Mouse (Mus musculus) midbrain, embryonic 10.5 days (tissue): ENCODE results near the gene Methig1. TPM values are rescaled to one million over a fixed set of nuclear protein-coding genes. Genes with fewer than 3 reads are reported as not detected.
"Not testable (repeated sequence)": the region's sequence is repeated elsewhere in the genome, so short reads cannot be mapped to it uniquely, and the experiment has no call there.

Source experiments
- DNase-seq: peaks from one replicate; pipeline ENCODE4 v3.0.0-alpha.2; 2017; ENCODE audit warnings: low spot score
- H3K27ac ChIP-seq: fragments of 300-500 bp; sonication (generic); replicated peaks from 2 replicates; pipeline ENCODE4 v1.5.1; 2016; ENCODE audit warnings: mild to moderate bottlenecking
- H3K27me3 ChIP-seq: fragments of 300-500 bp; sonication (generic); 2 replicates; pipeline ENCODE4 v1.6.1; 2016; ENCODE audit warnings: low read depth, mild to moderate bottlenecking; ENCODE audit not compliant: poor library complexity, severe bottlenecking
- H3K36me3 ChIP-seq: fragments of 300-500 bp; sonication (generic); 2 replicates; pipeline ENCODE4 v1.6.1; 2016; ENCODE audit warnings: mild to moderate bottlenecking, moderate library complexity
- H3K4me1 ChIP-seq: fragments of 300-500 bp; sonication (generic); 2 replicates; pipeline ENCODE4 v1.6.1; 2016
- H3K4me3 ChIP-seq: fragments of 300-500 bp; sonication (generic); 2 replicates; pipeline ENCODE4 v1.5.1; 2016; ENCODE audit warnings: mild to moderate bottlenecking, moderate library complexity
- H3K9me3 ChIP-seq: fragments of 300-500 bp; sonication (generic); replicated peaks from 2 replicates; pipeline ENCODE4 v1.6.1; 2016; ENCODE audit warnings: mild to moderate bottlenecking
- WGBS: fragments of 180-500 bp; shearing (Covaris S2); methylation state at CpG from one replicate; pipeline ENCODE4 v1.1.7; 2016; 5-methylcytosine and 5-hydroxymethylcytosine counted together
- polyA plus RNA-seq: library from polyadenylated mRNA; unstranded; fragments of >200 nt; fragmentation: Nextera tagmentation; extraction: Ambion mirVana; gene quantifications from 2 replicates; pipeline ENCODE4 v1.2.1, GENCODE M21; 2016

Gene Methig1
- polyA plus RNA-seq, 1 experiment from 2014 or later, result not detected

DNA sequence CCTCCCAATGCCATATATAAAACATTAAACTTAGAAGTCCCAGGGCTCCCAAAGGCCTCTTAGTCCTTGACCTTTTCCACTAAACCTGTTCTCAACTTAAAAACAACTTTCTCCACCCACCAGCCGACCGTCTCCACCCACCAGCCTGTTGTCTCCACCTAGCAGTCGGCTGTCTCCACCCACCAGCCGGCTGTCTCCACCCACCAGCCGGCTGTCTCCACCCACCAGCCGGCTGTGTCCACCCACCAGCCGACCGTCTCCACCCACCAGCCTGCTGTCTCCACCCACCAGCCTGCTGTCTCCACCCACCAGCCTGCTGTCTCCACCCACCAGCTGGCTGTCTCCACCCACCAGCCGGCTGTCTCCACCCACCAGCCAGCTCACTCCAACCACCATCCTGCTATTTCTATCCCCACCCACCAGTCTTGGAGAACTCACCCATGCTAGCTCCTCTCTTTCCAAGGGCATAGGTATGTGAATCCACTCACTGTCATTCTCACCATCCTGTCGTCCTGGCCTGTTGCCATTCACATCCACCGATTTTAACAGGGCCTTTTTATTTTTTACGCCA is 28.8 kb upstream of the Methig1 start:
- Histone ChIP-seq H3K27ac (no peak overlapping the region), H3K9me3 (no peaks in the 10 kb centered on the region), H3K4me3 (no peak overlapping the region), H3K4me1 (0 out of 2 replicates have a peak, but pooled peaks cover 3% of the 10 kb centered on the region), H3K36me3 (no peaks in the 10 kb centered on the region), H3K27me3 (no peaks in the 10 kb centered on the region)
- WGBS, result 74% methylated on average over 12 of the region's 12 CpGs
- no peak for DNase-seq

DNA sequence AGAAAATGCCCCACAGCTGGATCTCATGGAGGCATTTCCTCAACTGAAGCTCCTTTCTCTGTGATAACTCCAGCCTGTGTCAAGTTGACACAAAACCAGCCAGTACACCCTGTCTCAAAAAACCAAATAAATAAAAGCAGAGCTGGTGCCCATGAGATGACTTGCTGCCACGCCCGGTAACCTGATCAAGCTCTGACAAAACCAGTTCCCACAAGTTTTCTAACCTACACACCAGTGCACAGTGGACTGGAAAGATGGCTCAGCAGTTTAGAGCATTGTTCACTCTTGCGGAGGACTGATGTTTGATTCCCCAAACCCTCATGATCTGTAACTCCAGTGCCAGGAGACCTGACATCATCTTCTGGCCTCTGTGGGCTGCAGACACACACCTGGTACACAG is 27.7 kb upstream of the Methig1 start:
- Histone ChIP-seq H3K4me3 (no peak overlapping the region), H3K9me3 (no peaks in the 10 kb centered on the region), H3K27me3 (no peaks in the 10 kb centered on the region), H3K4me1 (0 out of 2 replicates have a peak, but pooled peaks cover 3% of the 10 kb centered on the region), H3K27ac (no peak overlapping the region), H3K36me3 (no peaks in the 10 kb centered on the region)
- WGBS, result 93% methylated on average over 3 of the region's 3 CpGs
- DNase-seq, result no peak

GRCm38 (mm10) chr15:100328089-100328488 is 24.9 kb upstream of the Methig1 start:
- not testable (repeated sequence) for H3K27me3 ChIP-seq, H3K4me3 ChIP-seq, H3K4me1 ChIP-seq, H3K9me3 ChIP-seq, DNase-seq, H3K36me3 ChIP-seq, H3K27ac ChIP-seq
- 63% methylated on average over 4 of the region's 4 CpGs for WGBS

GRCm38 (mm10) chr15:100329336-100329735 is 23.6 kb upstream of the Methig1 start:
- H3K27me3 ChIP-seq, H3K27ac ChIP-seq, H3K9me3 ChIP-seq, H3K4me1 ChIP-seq, H3K36me3 ChIP-seq, DNase-seq, H3K4me3 ChIP-seq: not testable (repeated sequence)
- WGBS, result 80% methylated on average over 10 of the region's 10 CpGs

DNA sequence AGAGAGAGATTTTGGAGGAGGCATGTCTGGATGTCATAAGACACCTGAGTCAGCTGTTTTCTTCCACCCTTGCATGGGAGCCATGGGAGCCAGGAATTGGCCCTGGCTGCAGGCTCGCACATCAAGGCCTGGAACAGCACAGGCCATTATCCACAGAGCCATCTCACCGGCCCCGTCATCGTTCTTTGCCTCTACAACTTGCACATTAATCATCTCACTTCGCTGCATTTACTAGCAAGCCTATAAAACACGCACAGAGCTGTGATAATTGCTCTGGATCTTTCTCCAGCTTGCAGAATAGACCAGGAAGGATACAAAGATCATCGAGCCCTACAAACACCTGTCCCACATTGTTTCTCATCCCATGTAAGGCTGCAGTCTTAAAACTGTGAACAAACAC is 22.2 kb upstream of the Methig1 start:
- H3K9me3 ChIP-seq, result no peaks in the 10 kb centered on the region
- no peak overlapping the region for H3K27ac ChIP-seq
- no peaks in the 10 kb centered on the region for H3K27me3 ChIP-seq
- H3K4me1 ChIP-seq, result no peaks in the 10 kb centered on the region
- H3K4me3 ChIP-seq, result no peak overlapping the region
- DNase-seq, result no peak
- WGBS, result 98% methylated on average over 7 of the region's 7 CpGs
- no peaks in the 10 kb centered on the region for H3K36me3 ChIP-seq

DNA sequence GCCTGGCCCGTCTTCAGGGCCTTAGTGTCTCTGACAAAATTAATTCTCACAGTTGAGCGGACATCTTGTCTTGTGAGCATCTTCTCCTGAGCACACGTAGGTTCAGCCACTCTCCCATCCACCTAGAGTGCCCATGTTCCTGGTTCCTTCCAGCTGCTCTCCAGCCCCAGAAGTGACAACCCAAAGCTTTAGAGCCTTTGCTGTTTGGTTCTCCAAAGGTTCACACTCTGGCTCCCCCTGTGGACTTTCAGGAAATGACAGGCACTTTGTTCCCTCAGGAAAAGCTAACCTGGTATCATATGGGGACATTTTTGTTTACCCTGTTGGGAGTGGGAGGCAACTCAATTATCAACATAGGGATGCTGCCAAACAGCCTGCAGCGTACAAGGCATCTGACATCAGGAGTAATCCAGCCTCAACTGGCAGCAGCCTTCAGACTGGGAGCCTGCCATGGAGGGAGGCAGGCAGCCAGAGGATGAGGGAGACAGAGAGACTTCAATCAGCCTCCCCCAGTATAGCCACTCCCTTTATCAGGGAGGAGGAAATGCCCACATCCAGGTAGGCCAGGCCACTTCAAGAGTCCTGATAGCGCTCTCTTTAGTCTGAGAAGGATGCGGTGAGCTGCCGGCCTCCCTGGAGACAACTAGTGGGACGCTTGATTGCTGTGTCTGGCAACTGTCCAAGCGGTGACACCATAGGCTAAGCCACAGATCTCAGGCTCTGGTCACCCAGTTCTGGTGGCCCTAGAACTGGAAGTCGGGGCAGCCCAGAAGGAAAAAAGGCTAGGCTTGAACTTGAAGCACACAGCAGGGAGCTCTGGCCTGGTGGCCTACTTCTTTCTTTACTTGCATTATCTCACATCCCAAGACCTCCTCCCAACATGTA is 20.6 kb upstream of the Methig1 start:
- DNase-seq, H3K36me3 ChIP-seq, H3K4me1 ChIP-seq, H3K27me3 ChIP-seq, H3K4me3 ChIP-seq, H3K27ac ChIP-seq, H3K9me3 ChIP-seq: not testable (repeated sequence)
- WGBS, result 54% methylated on average over 2 of the region's 10 CpGs

DNA sequence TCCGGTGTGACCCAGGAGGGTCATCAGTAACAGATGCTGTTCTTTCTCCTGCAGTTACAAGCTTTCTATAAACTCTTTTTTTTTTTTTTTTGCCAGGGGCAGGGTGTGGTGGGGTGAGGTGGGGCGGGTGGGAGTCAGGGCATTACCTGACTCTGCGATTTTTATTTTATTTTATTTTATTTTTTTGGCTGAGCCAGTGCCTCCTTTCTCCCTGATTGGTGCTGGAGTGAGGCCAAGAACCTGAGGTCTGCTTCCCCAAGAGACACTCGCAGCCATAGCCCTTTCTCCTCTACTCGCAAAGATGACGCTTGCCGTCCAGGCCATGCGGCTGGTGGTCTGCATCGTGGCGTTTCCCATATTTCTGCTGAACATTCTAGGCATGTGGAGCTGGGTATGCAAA is 18.3 kb upstream of the Methig1 start, which contains the start of gene Mettl7a3:
TSS of gene Mettl7a3 (plus strand) at position 301 of the 400 bp plus-strand sequence.
- DNase-seq, result no peak
- Histone ChIP-seq H3K4me1 (no peaks in the 10 kb centered on the region), H3K4me3 (no peak within 1 kb of the TSS), H3K27ac (no peak within 1 kb of the TSS), H3K36me3 (no peaks in the 10 kb centered on the region), H3K27me3 (no peaks in the 10 kb centered on the region), H3K9me3 (no peaks in the 10 kb centered on the region)
- 91% methylated on average over 10 of the region's 10 CpGs for whole genome bisulfite sequencing

- DNase-seq, H3K27me3 ChIP-seq, H3K36me3 ChIP-seq, H3K9me3 ChIP-seq, H3K4me3 ChIP-seq, H3K4me1 ChIP-seq, H3K27ac ChIP-seq: not testable (repeated sequence)
Measured at GRCm38 (mm10) chr15:100337328-100337727, 15.6 kb upstream of the Methig1 start.

DNA sequence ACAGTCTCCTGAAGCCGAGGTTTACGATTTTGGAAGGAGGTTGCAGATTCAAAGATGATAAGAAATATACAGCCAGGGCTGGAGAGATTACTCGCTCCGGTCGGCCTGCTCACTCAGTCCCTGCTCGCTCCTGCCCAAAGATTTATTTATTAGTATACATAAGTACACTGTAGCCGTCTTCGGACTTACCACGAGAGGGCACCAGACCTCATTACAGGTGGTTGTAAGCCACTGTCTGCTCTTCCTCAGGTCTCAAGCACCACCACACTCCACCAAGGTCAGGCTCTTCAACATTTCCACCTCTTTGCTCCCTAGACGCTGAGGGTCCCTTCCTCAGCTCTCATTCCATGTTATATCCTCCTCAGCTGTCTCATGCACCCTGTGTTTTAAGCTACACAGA is 15.1 kb upstream of the Methig1 start:
- not testable (repeated sequence) for H3K9me3 ChIP-seq, H3K36me3 ChIP-seq, H3K27me3 ChIP-seq, H3K4me1 ChIP-seq, H3K4me3 ChIP-seq, H3K27ac ChIP-seq
- DNase-seq, result peak; percentile 23
- 44% methylated on average over 10 of the region's 10 CpGs for WGBS

- not testable (repeated sequence) for H3K4me1 ChIP-seq, H3K36me3 ChIP-seq, H3K27me3 ChIP-seq, H3K9me3 ChIP-seq, H3K27ac ChIP-seq, DNase-seq, H3K4me3 ChIP-seq
- 79% methylated on average over 5 of the region's 5 CpGs for WGBS
Measured at GRCm38 (mm10) chr15:100341314-100341980, 11.5 kb upstream of the Methig1 start.

DNA sequence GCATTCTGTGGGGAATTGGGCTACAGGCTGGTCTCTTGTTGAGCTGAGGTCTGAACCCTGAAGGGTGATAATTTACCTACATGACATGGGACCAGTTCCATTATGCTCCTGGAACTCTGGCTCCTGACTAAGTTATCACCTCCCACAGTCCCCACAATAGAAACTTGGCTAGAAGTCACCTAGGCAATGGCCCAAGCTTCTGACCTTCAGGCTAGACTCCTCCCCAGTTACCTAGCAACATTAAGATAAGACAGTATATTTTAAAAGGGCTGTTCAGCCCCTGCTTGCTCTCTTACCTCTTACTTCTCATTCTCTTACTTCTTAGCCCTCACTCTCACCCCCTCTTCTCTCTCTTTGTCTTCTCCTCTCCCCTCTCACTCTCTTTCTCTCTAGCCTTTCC is 7.5 kb upstream of the Methig1 start:
- Histone ChIP-seq H3K4me1 (peaks cover 16% of the 10 kb centered on the region), H3K4me3 (no peak overlapping the region), H3K36me3 (no peaks in the 10 kb centered on the region), H3K27ac (no peak overlapping the region), H3K9me3 (peaks cover 10% of the 10 kb centered on the region), H3K27me3 (no peaks in the 10 kb centered on the region)
- no peak for DNase-seq

DNA sequence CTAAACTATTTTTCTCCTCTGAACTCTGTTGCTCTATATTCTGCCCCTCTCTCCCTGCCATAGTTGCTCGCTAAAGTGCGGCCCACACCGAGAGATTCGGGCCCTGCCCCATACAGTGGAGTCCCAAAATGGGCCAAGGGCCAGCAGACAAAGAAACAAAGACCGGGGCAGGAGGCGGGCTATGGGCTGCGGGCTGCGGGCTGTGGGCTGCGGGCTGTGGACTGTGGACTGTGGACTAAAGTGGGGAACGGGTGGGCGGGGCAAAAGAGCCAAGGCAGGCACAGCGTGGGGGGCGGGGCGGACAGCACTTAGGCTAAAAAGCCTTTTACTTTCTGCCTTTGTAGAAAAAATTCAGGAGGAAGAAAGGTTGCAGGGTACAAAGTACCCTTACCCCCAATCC is 6.2 kb upstream of the Methig1 start:
- 75% methylated on average over 14 of the region's 14 CpGs for WGBS
- peaks cover 16% of the 10 kb centered on the region for H3K4me1 ChIP-seq
- no peak overlapping the region for H3K4me3 ChIP-seq
- peak overlapping the region; percentile 55; the same call in 1 of the 2 replicates for H3K27ac ChIP-seq
- DNase-seq, result no peak
- H3K9me3 ChIP-seq, result peaks cover 10% of the 10 kb centered on the region
- no peaks in the 10 kb centered on the region for H3K27me3 ChIP-seq
- H3K36me3 ChIP-seq, result no peaks in the 10 kb centered on the region

DNA sequence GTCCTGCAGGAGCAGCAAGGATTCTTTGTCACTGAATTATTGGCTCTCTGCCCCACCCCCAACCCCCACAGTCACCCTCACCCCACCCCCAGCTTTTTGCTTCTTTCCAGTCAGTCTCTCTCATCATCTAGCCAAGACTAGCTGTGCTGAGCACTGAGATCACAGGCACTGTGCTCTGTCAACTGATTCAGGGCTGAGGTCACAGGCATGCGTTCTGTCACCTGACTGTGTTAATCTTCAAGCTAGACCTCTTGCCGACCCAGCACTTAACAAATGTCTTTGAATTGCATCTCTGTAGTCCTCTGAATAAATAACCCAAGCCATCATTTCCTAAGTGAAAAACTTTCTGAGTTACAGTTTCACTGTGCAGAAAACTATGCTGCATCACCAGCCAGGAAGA is 3.5 kb upstream of the Methig1 start:
- WGBS, result 69% methylated on average over 2 of the region's 2 CpGs

More for the DNA sequence above, 3.5 kb upstream of the Methig1 start:
- no peak overlapping the region for H3K27ac ChIP-seq
- no peak for DNase-seq
- H3K4me3 ChIP-seq, result no peak overlapping the region
- peaks cover 10% of the 10 kb centered on the region for H3K9me3 ChIP-seq
- H3K4me1 ChIP-seq, result peaks cover 16% of the 10 kb centered on the region
- H3K36me3 ChIP-seq, result no peaks in the 10 kb centered on the region
- H3K27me3 ChIP-seq, result no peaks in the 10 kb centered on the region
